Mouse (Mus musculus) brain, embryonic 14.5 days (tissue): ENCODE results near the gene Sema3e.

Source experiments
- CTCF ChIP-seq: fragments of 200-500 bp; IDR thresholded peaks from 2 replicates; pipeline ENCODE4 v1.5.1; 2012; ENCODE audit warnings: inconsistent platforms, mild to moderate bottlenecking, moderate library complexity, borderline replicate concordance; ENCODE audit not compliant: insufficient read depth, insufficient read length; ENCODE audit errors: extremely low read depth
- POLR2A ChIP-seq: fragments of 200-500 bp; IDR thresholded peaks from 2 replicates; pipeline ENCODE4 v1.6.1; 2012; ENCODE audit warnings: mild to moderate bottlenecking, inconsistent platforms, borderline replicate concordance; ENCODE audit not compliant: poor library complexity, insufficient read depth, insufficient read length, severe bottlenecking; ENCODE audit errors: extremely low read depth

DNA sequence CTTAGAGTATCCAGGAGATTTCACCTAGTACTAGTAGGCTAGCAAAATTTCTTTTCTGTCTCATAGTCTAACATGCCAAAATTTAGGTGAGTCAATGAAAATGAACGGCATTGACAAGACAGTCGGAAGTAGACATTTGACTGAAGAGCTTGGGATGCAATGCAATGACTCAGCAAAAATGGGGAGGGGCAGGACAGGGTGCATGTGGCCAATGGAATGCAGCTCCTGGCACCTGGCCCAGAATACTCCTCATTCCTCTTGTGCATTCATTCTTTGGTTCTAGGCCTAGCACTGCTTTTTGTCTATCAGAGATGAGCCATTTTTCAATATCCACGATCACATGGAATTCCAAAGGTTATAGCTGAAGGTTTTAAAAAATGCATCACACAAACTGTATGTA, 48.1 kb downstream of the Sema3e start:
- TF ChIP-seq CTCF: no peak
- TF ChIP-seq POLR2A: no peak
